Mouse (Mus musculus) intestine, embryonic 16.5 days (tissue): Measurements from ENCODE around the gene Phf13. TPM values are rescaled to one million over a fixed set of nuclear protein-coding genes. Genes with fewer than 3 reads are reported as not detected.

Source experiments
- ATAC-seq: fragments of 200-750 bp; cut with Nextera tagmentation; 2 replicates; pipeline ENCODE4 v1.8.0; 2017; ENCODE audit warnings: moderate TSS enrichment, moderate library complexity
- H3K27ac ChIP-seq: fragments of 300-500 bp; sonication (generic); 2 replicates; pipeline ENCODE4 v1.5.1; 2014; ENCODE audit warnings: mild to moderate bottlenecking, low read length
- H3K27me3 ChIP-seq: fragments of 300-500 bp; sonication (generic); replicated peaks from 2 replicates; pipeline ENCODE4 v1.6.1; 2014; ENCODE audit warnings: low read length, control low read depth, mixed read lengths; ENCODE audit not compliant: control insufficient read depth, insufficient read depth
- H3K36me3 ChIP-seq: fragments of 300-500 bp; sonication (generic); 2 replicates; pipeline ENCODE4 v1.6.1; 2014; ENCODE audit warnings: low read length, control low read depth; ENCODE audit not compliant: control insufficient read depth, insufficient read depth
- H3K4me1 ChIP-seq: fragments of 300-500 bp; sonication (generic); 2 replicates; pipeline ENCODE4 v1.6.1; 2014; ENCODE audit warnings: low read length, control low read depth, mixed read lengths; ENCODE audit not compliant: control insufficient read depth, insufficient read depth
- H3K4me2 ChIP-seq: fragments of 300-500 bp; sonication (generic); 2 replicates; pipeline ENCODE4 v1.6.1; 2014; ENCODE audit warnings: low read depth, low read length, control low read depth
- H3K4me3 ChIP-seq: fragments of 300-500 bp; sonication (generic); 2 replicates; pipeline ENCODE4 v1.5.1; 2014; ENCODE audit warnings: mild to moderate bottlenecking, low read length
- H3K9ac ChIP-seq: fragments of 300-500 bp; sonication (generic); 2 replicates; pipeline ENCODE4 v1.6.1; 2014; ENCODE audit warnings: low read depth, low read length
- H3K9me3 ChIP-seq: fragments of 300-500 bp; sonication (generic); 2 replicates; pipeline ENCODE4 v1.6.1; 2016; ENCODE audit warnings: low read length, control low read depth; ENCODE audit not compliant: control insufficient read depth
- WGBS: fragments of 180-500 bp; shearing (Covaris S2); extraction: QIAGEN DNeasy Blood & Tissue Kit; methylation state at CpG from one replicate; pipeline ENCODE4 v1.1.7; 2014; 5-methylcytosine and 5-hydroxymethylcytosine counted together
- polyA plus RNA-seq: library from polyadenylated mRNA; unstranded; fragments of >200 nt; fragmentation: Nextera tagmentation; extraction: Ambion mirVana; gene quantifications from 2 replicates; pipeline ENCODE4 v1.2.1, GENCODE M21; 2015

Gene Phf13
- polyA plus RNA-seq, 1 experiment from 2014 or later = 16.7 TPM

DNA sequence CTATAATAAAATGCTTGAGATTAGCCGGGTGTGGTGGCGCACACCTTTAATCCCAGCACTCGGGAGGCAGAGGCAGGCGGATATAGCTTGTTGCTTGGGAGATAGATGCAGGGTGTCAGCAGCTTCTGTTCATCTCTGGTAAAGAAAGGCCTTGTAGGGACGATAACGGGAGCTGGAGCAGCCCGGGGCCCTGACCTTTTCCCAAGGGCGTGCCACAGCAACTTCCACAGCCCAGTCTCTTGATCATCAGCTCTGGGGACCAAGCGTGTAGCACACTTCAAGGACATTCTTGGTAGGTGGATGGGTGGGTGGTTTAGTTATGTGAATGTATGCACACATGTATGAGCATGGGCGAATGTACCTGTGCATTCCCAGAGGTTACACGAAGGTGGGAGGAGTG is 49.8 kb downstream of the Phf13 start:
- Histone ChIP-seq H3K27ac (no peak overlapping the region), H3K4me2 (no peak overlapping the region), H3K4me1 (no peaks in the 10 kb centered on the region), H3K27me3 (no peaks in the 10 kb centered on the region), H3K4me3 (no peak overlapping the region), H3K9me3 (no peaks in the 10 kb centered on the region), H3K9ac (no peak overlapping the region), H3K36me3 (no peaks in the 10 kb centered on the region)
- WGBS = 87% methylated on average over 11 of the region's 11 CpGs
- no peak for ATAC-seq

Other genes with a start within 250 kb of the Phf13 start
- gene Camta1, start 134.4 kb downstream of the Phf13 start, polyA plus RNA-seq = 51.4 and 69.1 TPM in 2 replicates
- gene Dnajc11, start 62.6 kb downstream of the Phf13 start, polyA plus RNA-seq = 71.0 and 73.6 TPM in 2 replicates
- gene Thap3, start 7.3 kb downstream of the Phf13 start, polyA plus RNA-seq = 27.0 and 29.0 TPM in 2 replicates
- gene Klhl21, start 12.5 kb upstream of the Phf13 start, polyA plus RNA-seq = 7.4 and 8.3 TPM in 2 replicates
- gene Zbtb48, start 31.4 kb upstream of the Phf13 start, polyA plus RNA-seq = 13.5 and 16.6 TPM in 2 replicates
- gene Tas1r1, start 42.3 kb upstream of the Phf13 start, polyA plus RNA-seq = 0.20 and 0.21 TPM in 2 replicates
- 22.4 and 22.7 TPM in 2 replicates for gene Nol9, start 43.1 kb upstream of the Phf13 start, polyA plus RNA-seq
- 14.2 and 17.0 TPM in 2 replicates for gene Plekhg5, start 76.2 kb upstream of the Phf13 start, polyA plus RNA-seq
- 1.8 and 2.4 TPM in 2 replicates for gene Tnfrsf25, start 119.7 kb upstream of the Phf13 start, polyA plus RNA-seq
- gene Espn, start 156.1 kb upstream of the Phf13 start, polyA plus RNA-seq = 31.6 and 39.5 TPM in 2 replicates
- 0.68 and 0.98 TPM in 2 replicates for gene Hes2, start 162.6 kb upstream of the Phf13 start, polyA plus RNA-seq
- 49.4 and 52.5 TPM in 2 replicates for gene Acot7, start 181.9 kb upstream of the Phf13 start, polyA plus RNA-seq